Mouse (Mus musculus) CH12F3 (cell line): ENCODE results near the gene Enc1.
"Not testable (repeated sequence)": the region's sequence is repeated elsewhere in the genome, so short reads cannot be mapped to it uniquely, and the experiment has no call there.

Experiments used
- in situ Hi-C: fragments of 300-500 bp; cut with MboI; formaldehyde crosslinking; loops from 2 replicates; pipeline ENCODE4 v1.14.3; 2020; ENCODE audit warnings: low sequenced_read_pairs

The Enc1 gene

GRCm38 (mm10) chr13:97250148-97250547, 9.2 kb downstream of the Enc1 start:
- in situ Hi-C loops: no loop called here

GRCm38 (mm10) chr13:97250551-97251380, 9.9 kb downstream of the Enc1 start:
- in situ Hi-C loops: no loop called here

- in situ Hi-C loops: no loop called here
Measured at GRCm38 (mm10) chr13:97251736-97252135, 10.8 kb downstream of the Enc1 start.

GRCm38 (mm10) chr13:97252469-97252868, 11.6 kb downstream of the Enc1 start:
- in situ Hi-C loops: no loop called here

- in situ Hi-C loops: no loop called here
Measured at GRCm38 (mm10) chr13:97253418-97253981, 12.6 kb downstream of the Enc1 start.

GRCm38 (mm10) chr13:97253994-97254393, 13.1 kb downstream of the Enc1 start:
- in situ Hi-C loops: no loop called here

GRCm38 (mm10) chr13:97254564-97255164, 13.8 kb downstream of the Enc1 start:
- in situ Hi-C loops: no loop called here

GRCm38 (mm10) chr13:97255976-97256848, 15.3 kb downstream of the Enc1 start:
- in situ Hi-C loops: no loop called here

- in situ Hi-C loops: no loop called here
Measured at GRCm38 (mm10) chr13:97256849-97257379, 16.0 kb downstream of the Enc1 start.

GRCm38 (mm10) chr13:97259271-97259670, 18.4 kb downstream of the Enc1 start:
- in situ Hi-C loops: no loop called here

- in situ Hi-C loops: no loop called here
Measured at GRCm38 (mm10) chr13:97260456-97261180, 19.7 kb downstream of the Enc1 start.

GRCm38 (mm10) chr13:97261549-97261948, 20.6 kb downstream of the Enc1 start:
- in situ Hi-C loops: no loop called here

GRCm38 (mm10) chr13:97262676-97263075, 21.8 kb downstream of the Enc1 start:
- in situ Hi-C loops: no loop called here

GRCm38 (mm10) chr13:97265534-97265933, 24.6 kb downstream of the Enc1 start:
- in situ Hi-C loops: not testable (repeated sequence)

- in situ Hi-C loops: no loop called here
Measured at GRCm38 (mm10) chr13:97270723-97271122, 29.8 kb downstream of the Enc1 start.

GRCm38 (mm10) chr13:97271641-97272040, 30.7 kb downstream of the Enc1 start:
- in situ Hi-C loops: no loop called here

GRCm38 (mm10) chr13:97274757-97275156, 33.9 kb downstream of the Enc1 start:
- in situ Hi-C loops: no loop called here

GRCm38 (mm10) chr13:97275482-97275881, 34.6 kb downstream of the Enc1 start:
- in situ Hi-C loops: no loop called here

- in situ Hi-C loops: no loop called here
Measured at GRCm38 (mm10) chr13:97282051-97282910, 41.4 kb downstream of the Enc1 start.
